Mouse (Mus musculus): ENCODE measurements around the gene Ank3. TPM values are rescaled to one million over a fixed set of nuclear protein-coding genes. Genes with fewer than 3 reads are reported as not detected.

The Ank3 gene
- polyA plus RNA-seq, 1 experiment, result not detected

DNA sequence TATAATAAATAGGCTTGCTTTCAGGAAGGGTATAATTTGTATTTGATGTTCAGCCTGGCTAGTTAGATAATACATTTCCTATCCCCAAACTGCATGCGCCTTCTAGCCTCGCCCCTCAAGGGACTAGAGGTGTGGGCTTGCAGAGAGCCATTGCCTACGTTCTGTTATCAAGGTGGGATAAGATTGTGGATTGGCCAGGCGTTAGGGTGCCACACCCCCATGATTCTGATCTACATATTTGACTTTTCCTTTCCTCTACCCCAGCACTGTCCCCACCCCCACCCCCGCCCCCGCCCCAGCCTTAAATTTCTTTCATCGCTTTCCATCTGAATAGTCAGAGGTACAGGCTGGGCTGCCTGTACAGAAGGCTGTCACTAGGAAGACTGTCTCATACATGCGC is 11.8 kb upstream of the Ank3 start:
- no peak for TF ChIP-seq GATA1 (IDR thresholded peaks at IDR 0.05; ENCODE audit: low read length)

- no peak for TF ChIP-seq GATA1 (IDR thresholded peaks at IDR 0.05; ENCODE audit: low read length)
Measured at GRCm38 (mm10) chr10:69389511-69389910, 9.1 kb upstream of the Ank3 start.

GRCm38 (mm10) chr10:69398197-69398762 is 293 bp upstream of the Ank3 start:
- no peak for TF ChIP-seq GATA1 (IDR thresholded peaks at IDR 0.05; ENCODE audit: low read length)

DNA sequence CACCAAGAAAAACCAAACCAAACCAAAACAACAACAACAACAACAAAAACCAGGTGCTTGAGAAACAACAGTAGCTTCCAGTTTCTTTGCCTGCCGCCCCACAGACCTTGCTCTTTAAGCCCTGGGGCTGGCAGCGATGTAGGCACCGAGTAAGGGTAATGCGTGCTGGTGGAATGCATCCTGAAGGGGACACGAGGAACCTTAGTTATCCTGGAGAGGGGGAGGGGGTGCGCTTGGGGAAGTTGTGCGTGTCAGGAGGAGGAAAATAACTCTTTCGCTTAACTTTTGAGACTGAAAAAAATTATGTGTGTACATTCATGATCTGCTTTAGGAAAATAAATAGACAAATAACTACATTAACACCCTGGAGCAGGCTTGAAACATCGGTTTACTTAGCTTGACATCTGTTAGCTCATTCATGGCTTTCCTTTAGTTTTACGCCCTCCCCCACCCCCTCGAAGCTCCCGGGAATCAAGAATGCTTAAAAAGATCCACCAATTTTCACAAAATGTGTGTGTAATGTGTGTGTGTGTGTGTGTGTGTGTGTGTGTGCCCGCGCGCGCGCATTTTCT is 1.3 kb downstream of the Ank3 start:
- no peak for TF ChIP-seq GATA1 (IDR thresholded peaks at IDR 0.05; ENCODE audit: low read length)

DNA sequence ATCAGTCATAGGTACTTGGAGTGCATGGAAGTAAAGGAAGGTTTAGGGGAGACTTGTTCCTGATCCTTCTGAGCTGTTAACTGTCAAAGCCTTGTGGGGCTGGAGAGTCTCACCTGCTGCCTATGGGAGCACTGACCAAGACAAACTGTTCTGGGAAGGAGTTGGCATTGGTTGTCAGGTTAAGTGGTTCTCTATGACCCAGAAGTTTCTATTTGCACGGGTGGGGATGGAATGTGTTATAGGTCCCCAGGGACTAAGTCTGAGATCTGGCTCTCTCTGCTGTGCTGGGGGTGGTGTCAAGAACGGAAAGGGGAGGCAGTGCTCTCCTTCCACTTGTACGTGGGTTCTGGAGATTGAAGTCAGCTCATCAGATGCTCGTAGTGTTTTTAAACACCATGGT is 6.9 kb downstream of the Ank3 start:
- TF ChIP-seq GATA1 (IDR thresholded peaks at IDR 0.05; ENCODE audit: low read length), result no peak

DNA sequence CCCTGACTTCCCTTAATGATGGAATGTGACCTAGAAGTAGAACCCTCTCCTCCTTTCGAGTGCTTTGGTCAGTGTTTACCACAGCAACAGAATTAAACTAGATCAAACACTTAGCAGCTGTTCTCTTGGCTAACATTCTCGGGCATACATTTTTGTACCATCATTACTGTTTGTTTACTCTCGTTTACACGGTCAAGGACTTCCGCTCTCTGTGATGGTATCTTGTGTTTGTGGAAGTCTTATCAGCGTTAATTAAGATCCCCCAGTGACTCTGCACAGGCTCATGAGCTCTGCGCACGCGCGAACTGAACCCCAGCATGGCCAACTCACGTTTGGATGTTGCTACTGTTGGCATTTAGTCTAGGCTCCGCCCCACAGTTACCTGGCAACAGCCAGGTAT is 16.3 kb downstream of the Ank3 start:
- no peak for TF ChIP-seq GATA1 (IDR thresholded peaks at IDR 0.05; ENCODE audit: low read length)

- TF ChIP-seq GATA1 (IDR thresholded peaks at IDR 0.05; ENCODE audit: low read length), result no peak
Measured at GRCm38 (mm10) chr10:69418716-69419115, 20.1 kb downstream of the Ank3 start.

DNA sequence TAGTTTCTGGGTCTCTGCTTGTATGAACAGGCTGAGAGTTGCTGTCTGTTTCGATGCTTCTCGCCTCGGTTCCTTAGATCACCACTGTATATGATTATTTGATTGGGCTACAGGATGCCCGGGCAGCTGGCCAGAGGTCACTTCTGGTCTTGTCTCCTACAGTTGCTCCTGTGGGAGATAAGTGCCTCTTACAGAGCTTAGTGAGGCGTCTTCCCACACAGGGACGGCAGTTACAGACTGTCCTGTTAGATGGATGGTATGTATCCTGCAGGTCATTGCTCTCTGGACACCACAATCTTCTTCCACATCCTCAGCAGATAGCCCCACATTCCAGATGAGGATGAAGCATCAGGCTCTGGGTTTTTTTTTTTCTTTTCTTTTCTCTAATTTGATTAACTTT is 21.7 kb downstream of the Ank3 start:
- no peak for TF ChIP-seq GATA1 (IDR thresholded peaks at IDR 0.05; ENCODE audit: low read length)

GRCm38 (mm10) chr10:69424051-69424450 is 25.5 kb downstream of the Ank3 start:
- TF ChIP-seq GATA1 (IDR thresholded peaks at IDR 0.05; ENCODE audit: low read length), result no peak

- TF ChIP-seq GATA1 (IDR thresholded peaks at IDR 0.05; ENCODE audit: low read length), result no peak
Measured at GRCm38 (mm10) chr10:69430138-69430537, 31.6 kb downstream of the Ank3 start.

DNA sequence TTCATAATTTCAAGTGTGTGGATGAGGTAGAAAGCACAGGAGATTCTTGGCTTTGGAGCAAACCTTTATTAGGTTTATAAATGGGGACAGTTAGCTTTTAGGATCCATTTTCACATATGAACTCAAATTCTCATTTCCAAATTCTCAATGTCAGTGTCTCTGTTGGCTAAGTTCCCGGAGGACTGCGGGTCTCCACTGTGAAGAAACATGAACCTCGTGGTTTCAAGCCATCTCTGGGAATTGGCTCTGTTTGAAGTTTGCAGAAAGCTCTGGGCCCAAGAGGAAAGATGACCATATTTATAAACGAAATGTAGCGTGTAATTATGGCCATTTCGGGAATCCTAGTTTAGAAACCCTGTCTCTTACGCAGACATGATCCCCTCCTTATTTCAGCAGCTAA is 32.5 kb downstream of the Ank3 start:
- no peak for TF ChIP-seq GATA1 (IDR thresholded peaks at IDR 0.05; ENCODE audit: low read length)

GRCm38 (mm10) chr10:69435213-69435612 is 36.6 kb downstream of the Ank3 start:
- TF ChIP-seq GATA1 (IDR thresholded peaks at IDR 0.05; ENCODE audit: low read length), result no peak

- no peak for TF ChIP-seq GATA1 (IDR thresholded peaks at IDR 0.05; ENCODE audit: low read length)
Measured at GRCm38 (mm10) chr10:69439449-69439848, 40.9 kb downstream of the Ank3 start.

GRCm38 (mm10) chr10:69444546-69444945 is 46.0 kb downstream of the Ank3 start:
- TF ChIP-seq GATA1 (IDR thresholded peaks at IDR 0.05; ENCODE audit: low read length), result no peak

DNA sequence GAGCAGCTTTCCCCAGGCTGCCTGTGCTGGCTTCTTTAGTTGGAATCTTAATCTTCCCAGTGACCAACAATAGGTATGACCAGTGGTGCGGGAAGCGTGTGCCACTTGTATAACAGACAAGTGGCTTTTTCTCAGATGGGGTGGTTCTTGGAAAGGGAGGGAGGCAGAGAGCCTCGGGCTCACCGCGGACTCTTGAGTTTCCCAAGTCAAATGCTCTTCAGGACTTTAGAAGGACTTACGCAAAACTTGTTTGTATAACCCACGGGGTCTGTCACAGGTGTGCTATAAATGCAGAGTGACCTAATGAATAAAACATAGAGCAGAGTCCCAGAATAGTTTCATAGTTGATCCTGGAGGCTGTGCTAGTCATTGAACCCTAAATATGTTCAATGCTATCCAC is 47.4 kb downstream of the Ank3 start:
- TF ChIP-seq GATA1 (IDR thresholded peaks at IDR 0.05; ENCODE audit: low read length), result no peak

- TF ChIP-seq GATA1 (IDR thresholded peaks at IDR 0.05; ENCODE audit: low read length), result no peak
Measured at GRCm38 (mm10) chr10:69446566-69446965, 48.0 kb downstream of the Ank3 start.

DNA sequence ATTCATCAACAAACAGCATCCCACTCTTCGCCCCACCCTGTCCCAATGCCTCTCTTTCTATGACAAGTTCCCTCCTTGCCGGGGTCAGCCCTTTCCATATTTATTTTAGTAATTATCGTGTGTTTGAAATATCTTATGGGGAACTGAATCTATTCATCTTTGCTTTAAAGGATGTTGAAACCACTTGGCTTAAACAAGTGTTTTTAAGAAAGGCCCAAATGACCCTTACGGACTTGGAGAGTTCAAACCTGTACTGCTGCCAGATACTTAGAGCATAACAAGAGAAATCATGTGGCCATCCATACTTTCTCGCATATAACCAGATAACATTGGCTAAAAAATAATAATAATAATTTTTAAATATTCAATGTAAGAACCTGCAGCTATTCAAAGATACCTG is 48.7 kb downstream of the Ank3 start:
- no peak for TF ChIP-seq GATA1 (IDR thresholded peaks at IDR 0.05; ENCODE audit: low read length)

GRCm38 (mm10) chr10:69448174-69448573 is 49.6 kb downstream of the Ank3 start:
- no peak for TF ChIP-seq GATA1 (IDR thresholded peaks at IDR 0.05; ENCODE audit: low read length)

All from G1E-ER4 (cell line).